In the genomic region with DNA sequence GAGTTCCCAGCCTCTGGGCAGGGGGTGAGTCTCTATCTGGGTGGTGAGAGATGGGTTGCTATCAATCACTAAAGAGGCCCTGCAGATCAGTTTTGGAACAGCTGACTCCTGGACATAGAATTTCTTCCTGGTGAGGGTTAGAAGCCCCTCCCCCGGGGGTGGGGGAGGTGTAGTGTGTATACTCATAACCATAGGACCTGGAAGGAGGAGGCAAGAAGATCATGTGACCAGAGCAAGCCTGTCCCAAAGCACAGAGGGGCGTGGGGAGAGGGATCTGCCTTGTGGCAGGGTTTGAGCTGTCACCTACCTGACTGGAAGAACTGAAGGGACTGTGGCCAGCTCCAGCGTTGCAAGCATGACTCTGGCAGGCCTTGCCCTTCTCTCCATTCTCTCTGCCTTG, we compare ENCODE assay signal across 10 mouse cellular contexts. TPM values are rescaled to one million over a fixed set of nuclear protein-coding genes. Genes with fewer than 3 reads are reported as not detected.
A peak's percentile ranks its signal among the peaks of the same experiment; 100 is the strongest.
DNase-seq lines count a peak whose midpoint lies in the region; ATAC-seq and TF ChIP-seq lines count a peak whose summit lies in the region.
"Had no signal": no experiment of that assay in that cellular context is flagged by ENCODE, and none has a peak within 500 bp of the region (broad histone marks: within the 10 kb centered on the region; RNA-seq: fewer than 3 reads in every experiment).

No protein-coding gene starts in this region.

- 39% methylated on average over 3 of the region's 3 CpGs for WGBS in kidney, embryonic 14.5 days
- 45% methylated on average over 3 of the region's 3 CpGs for WGBS in forebrain, postnatal 0 days

- H3K4me3 ChIP-seq in kidney, embryonic 14.5 days (ENCODE audit: low read length): no peak overlapping the region
- H3K4me3 ChIP-seq in forebrain, postnatal 0 days (ENCODE audit: low read depth, low read length): no peak overlapping the region
- H3K4me3 ChIP-seq: heart, adult 2 months had no signal

- no peak overlapping the region for H3K4me2 ChIP-seq in kidney, embryonic 14.5 days (replicated peaks; ENCODE audit: low read depth, low read length)
- no peak overlapping the region for H3K4me2 ChIP-seq in forebrain, postnatal 0 days (ENCODE audit: low read depth)

- DNase-seq in kidney, adult 9 months: no peak
- DNase-seq in R1 (ENCODE audit: low read depth, low spot score): peak; percentile 86
- no peak for DNase-seq in forebrain, postnatal 0 days
- DNase-seq in neural tube, embryonic 10.5 days (ENCODE audit: extremely low spot score, low spot score): peak; percentile 26
- no peak for DNase-seq in adrenal gland, postnatal 14 days
- DNase-seq in ovary, adult 18-20 months (ENCODE audit: low spot score): no peak
- DNase-seq in adrenal gland, postnatal 4 days (ENCODE audit: low spot score in 2 of 2): no peak
- DNase-seq: right cerebral cortex, postnatal 4 days had no signal

- no peaks in the 10 kb centered on the region for H3K36me3 ChIP-seq in kidney, embryonic 14.5 days (ENCODE audit: control insufficient read depth, insufficient read depth, low read length)
- H3K36me3 ChIP-seq in forebrain, postnatal 0 days (ENCODE audit: insufficient read depth): no peaks in the 10 kb centered on the region

- ATAC-seq in kidney, embryonic 14.5 days (ENCODE audit: low FRiP score, low TSS enrichment): 0 out of 2 replicates have a peak, but pooled peaks have one; percentile 43
- no peak for ATAC-seq in forebrain, postnatal 0 days

- H3K9me3 ChIP-seq in kidney, embryonic 14.5 days (ENCODE audit: control insufficient read depth, low read length): no peaks in the 10 kb centered on the region
- H3K9me3 ChIP-seq in forebrain, postnatal 0 days (ENCODE audit: low read length): no peaks in the 10 kb centered on the region

- H3K27ac ChIP-seq in kidney, embryonic 14.5 days (ENCODE audit: low read depth, low read length): no peak overlapping the region
- H3K27ac ChIP-seq in forebrain, postnatal 0 days (ENCODE audit: low read depth, low read length): peak overlapping the region; percentile 62

- H3K27me3 ChIP-seq in kidney, embryonic 14.5 days (ENCODE audit: control insufficient read depth, insufficient read depth, low read length): no peaks in the 10 kb centered on the region
- H3K27me3 ChIP-seq in forebrain, postnatal 0 days (ENCODE audit: insufficient read depth, low read length): no peaks in the 10 kb centered on the region

- no peak for TF ChIP-seq CTCF in forebrain, postnatal 0 days (IDR thresholded peaks at IDR 0.05; ENCODE audit: low read depth)

- no peaks in the 10 kb centered on the region for H3K4me1 ChIP-seq in kidney, embryonic 14.5 days (ENCODE audit: control insufficient read depth, insufficient read depth, low read length)
- H3K4me1 ChIP-seq in forebrain, postnatal 0 days (ENCODE audit: insufficient read depth): no peaks in the 10 kb centered on the region

- H3K9ac ChIP-seq in kidney, embryonic 14.5 days (ENCODE audit: low read depth, low read length): no peak overlapping the region
- H3K9ac ChIP-seq in forebrain, postnatal 0 days: no peak overlapping the region

RNA-seq across cellular contexts. Expression of a gene that starts 18.1 kb away (rescaled TPM):
- polyA plus RNA-seq in kidney, embryonic 14.5 days (2014; fragmentation: Nextera tagmentation; extraction: Ambion mirVana): 48.7 and 71.6 TPM in 2 replicates
- 40.5 and 47.7 TPM in 2 replicates for total RNA-seq in forebrain, postnatal 0 days (2014; rRNA removed)
- polyA plus RNA-seq in forebrain, postnatal 0 days (2015; fragmentation: Nextera tagmentation; extraction: Ambion mirVana): 37.3 and 43.8 TPM in 2 replicates
- total RNA-seq in adrenal gland, postnatal 14 days (2021): 35.8 and 37.1 TPM in 2 replicates
- total RNA-seq in adrenal gland, postnatal 4 days (2021): 10 to 100 TPM; 25.8 to 37.4 TPM

RNA-seq across cellular contexts. Expression of a gene that starts 35.9 kb away (rescaled TPM):
- 25.2 and 32.2 TPM in 2 replicates for polyA plus RNA-seq in kidney, embryonic 14.5 days (2014; fragmentation: Nextera tagmentation; extraction: Ambion mirVana)
- total RNA-seq in forebrain, postnatal 0 days (2014; rRNA removed): 34.0 and 36.0 TPM in 2 replicates
- 38.6 and 45.1 TPM in 2 replicates for polyA plus RNA-seq in forebrain, postnatal 0 days (2015; fragmentation: Nextera tagmentation; extraction: Ambion mirVana)
- 54.8 and 61.4 TPM in 2 replicates for total RNA-seq in adrenal gland, postnatal 14 days (2021)
- 10 to 100 TPM; 33.2 to 37.1 TPM for total RNA-seq in adrenal gland, postnatal 4 days (2021)

RNA-seq across cellular contexts. Expression of a gene that starts 59.4 kb away (rescaled TPM):
- polyA plus RNA-seq in kidney, embryonic 14.5 days (2014; fragmentation: Nextera tagmentation; extraction: Ambion mirVana): 25.4 and 25.7 TPM in 2 replicates
- total RNA-seq in forebrain, postnatal 0 days (2014; rRNA removed): 8.0 and 11.2 TPM in 2 replicates
- 28.5 and 36.2 TPM in 2 replicates for polyA plus RNA-seq in forebrain, postnatal 0 days (2015; fragmentation: Nextera tagmentation; extraction: Ambion mirVana)
- total RNA-seq in adrenal gland, postnatal 14 days (2021): 41.8 and 45.9 TPM in 2 replicates
- total RNA-seq in adrenal gland, postnatal 4 days (2021): 10 to 100 TPM; 42.3 to 47.3 TPM

Comparison
In these comparisons a context has a peak if more than half of its experiments do, and no peak if none do; other contexts are left out.
1. DNase-seq: peak in R1 (single experiment) and neural tube, embryonic 10.5 days (single experiment); none in kidney, adult 9 months (single experiment), forebrain, postnatal 0 days (single experiment), adrenal gland, postnatal 14 days (single experiment), ovary, adult 18-20 months (single experiment) and adrenal gland, postnatal 4 days (0 of 2).